22 mouse cellular contexts compared by ENCODE assay signal in genomic region chr2:51999996-52000395, GRCm38 (mm10). TPM values are rescaled to one million over a fixed set of nuclear protein-coding genes. Genes with fewer than 3 reads are reported as not detected.
DNase-seq lines count a peak whose midpoint lies in the region; ATAC-seq and TF ChIP-seq lines count a peak whose summit lies in the region.
"Had no signal": no experiment of that assay in that cellular context is flagged by ENCODE, and none has a peak within 500 bp of the region (broad histone marks: within the 10 kb centered on the region; RNA-seq: fewer than 3 reads in every experiment).

No protein-coding gene starts in this region.

- H3K27me3 ChIP-seq in heart, adult 2 months (ENCODE audit: control insufficient read depth, insufficient read depth, low read length): no peaks in the 10 kb centered on the region
- H3K27me3 ChIP-seq: embryonic facial prominence, embryonic 12.5 days; embryonic facial prominence, embryonic 15.5 days; forebrain, embryonic 12.5 days; forebrain, embryonic 15.5 days; hindbrain, embryonic 12.5 days; hindbrain, embryonic 15.5 days had no signal

- no peak overlapping the region for H3K4me3 ChIP-seq in heart, adult 2 months
- H3K4me3 ChIP-seq: embryonic facial prominence, embryonic 12.5 days; embryonic facial prominence, embryonic 15.5 days; erythroblast, embryonic 14.5 days; forebrain, embryonic 12.5 days; forebrain, embryonic 15.5 days; hindbrain, embryonic 12.5 days; hindbrain, embryonic 15.5 days had no signal

- H3K4me1 ChIP-seq in heart, adult 2 months (ENCODE audit: control insufficient read depth, insufficient read depth, low read length): no peaks in the 10 kb centered on the region
- H3K4me1 ChIP-seq: embryonic facial prominence, embryonic 12.5 days; forebrain, embryonic 12.5 days; forebrain, embryonic 15.5 days; hindbrain, embryonic 12.5 days; hindbrain, embryonic 15.5 days had no signal

- TF ChIP-seq EP300 in heart, adult 2 months (IDR thresholded peaks at IDR 0.05; ENCODE audit: insufficient read depth, low read depth, low read length): no peak

- no peak for DNase-seq in frontal cortex, postnatal 10 days (ENCODE audit: low spot score in 2 of 2)
- DNase-seq in heart, adult 11 months: peak; percentile 3
- no peak for DNase-seq in heart, adult 2 months
- DNase-seq in right cerebral cortex, adult 18-20 months: peak; percentile 18
- no peak for DNase-seq in right cerebral cortex, postnatal 10 days (ENCODE audit: low spot score in 2 of 2)
- DNase-seq in brain, adult 2 months (ENCODE audit: low read depth, low spot score): peak; percentile 72
- DNase-seq: adrenal gland, adult 8-10 months; adrenal gland, postnatal 25 days; cerebellum, adult 18-20 months; cerebellum, adult 9-10 months; cerebellum, postnatal 14 days; gastrocnemius, postnatal 25 days had no signal

- WGBS in heart, adult 2 months: 60% methylated on average over 7 of the region's 7 CpGs

- H3K79me2 ChIP-seq in heart, adult 2 months (replicated peaks; ENCODE audit: control insufficient read depth, insufficient read depth, low read length): no peaks in the 10 kb centered on the region

- peak; percentile 99 for ATAC-seq in frontal cortex, adult (ENCODE audit: low TSS enrichment)
- ATAC-seq in erythroblast, adult 5-6 weeks (replicated peaks; ENCODE audit: low FRiP score, poor library complexity, severe bottlenecking): no peak
- ATAC-seq: activated CD4-positive, CD25-positive, alpha-beta regulatory T cell, adult 4 months; forebrain, embryonic 15.5 days had no signal

- intact Hi-C loops in heart, adult 2 months (cut with DNase I): no loop called here

- TF ChIP-seq POLR2A in heart, adult 2 months (IDR thresholded peaks at IDR 0.05; ENCODE audit: insufficient read depth, low read depth, low read length): no peak

- no peak overlapping the region for H3K27ac ChIP-seq in heart, adult 2 months
- H3K27ac ChIP-seq: embryonic facial prominence, embryonic 12.5 days; embryonic facial prominence, embryonic 15.5 days; forebrain, embryonic 12.5 days; forebrain, embryonic 15.5 days; hindbrain, embryonic 12.5 days; hindbrain, embryonic 15.5 days had no signal

- H3K36me3 ChIP-seq in heart, adult 2 months (ENCODE audit: control insufficient read depth, insufficient read depth, low read length): no peaks in the 10 kb centered on the region
- H3K36me3 ChIP-seq: embryonic facial prominence, embryonic 12.5 days; embryonic facial prominence, embryonic 15.5 days; forebrain, embryonic 12.5 days; forebrain, embryonic 15.5 days; hindbrain, embryonic 12.5 days; hindbrain, embryonic 15.5 days had no signal

- H3K9ac ChIP-seq in heart, adult 2 months (ENCODE audit: low read depth, low read length): no peak overlapping the region
- H3K9ac ChIP-seq: embryonic facial prominence, embryonic 12.5 days; embryonic facial prominence, embryonic 15.5 days; forebrain, embryonic 12.5 days; forebrain, embryonic 15.5 days; hindbrain, embryonic 12.5 days; hindbrain, embryonic 15.5 days had no signal

- no peak for TF ChIP-seq CTCF in heart, adult 2 months (IDR thresholded peaks at IDR 0.05)

RNA-seq across cellular contexts. Expression of gene Nmi, which starts 26.7 kb away (rescaled TPM):
- 1 to 10 TPM; 5.1 to 6.7 TPM for total RNA-seq in heart, adult 2 months (2021)
- polyA plus RNA-seq in heart, adult 2 months (2012; rRNA removed): 3.2 and 6.9 TPM in 2 replicates
- 2.3 and 17.1 TPM in 2 replicates for total RNA-seq in erythroblast, adult 5-6 weeks (2015; ENCODE audit: low replicate concordance)
- 10.8 and 30.0 TPM in 2 replicates for total RNA-seq in erythroblast, adult 5-6 weeks (2017; ENCODE audit: low replicate concordance)
- polyA plus RNA-seq: erythroblast, embryonic 14.5 days had no signal

RNA-seq across cellular contexts. Expression of gene Tnfaip6, which starts 37.8 kb away (rescaled TPM):
- total RNA-seq in heart, adult 2 months (2021): 1 to 10 TPM; 1.1 TPM
- polyA plus RNA-seq in heart, adult 2 months (2012; rRNA removed): 0.41 and 1.1 TPM in 2 replicates
- total RNA-seq in erythroblast, adult 5-6 weeks (2015; ENCODE audit: low replicate concordance): not detected in 2 replicates
- 1.1 TPM in 1 of 2 replicates, not detected in the other for total RNA-seq in erythroblast, adult 5-6 weeks (2017; ENCODE audit: low replicate concordance)
- total RNA-seq: adrenal gland, postnatal 25 days had no signal
- polyA plus RNA-seq: activated CD4-positive, CD25-positive, alpha-beta regulatory T cell, adult 4 months; erythroblast, embryonic 14.5 days had no signal

Comparison
In these comparisons a context has a peak if more than half of its experiments do, and no peak if none do; other contexts are left out.
1. DNase-seq: peak in heart, adult 11 months (single experiment), right cerebral cortex, adult 18-20 months (single experiment) and brain, adult 2 months (single experiment); none in frontal cortex, postnatal 10 days (0 of 2), heart, adult 2 months (0 of 2) and right cerebral cortex, postnatal 10 days (0 of 2).